Mouse (Mus musculus): ENCODE data around the gene Rab14. TPM values are rescaled to one million over a fixed set of nuclear protein-coding genes. Genes with fewer than 3 reads are reported as not detected.

Rab14 gene
- polyA plus RNA-seq (2015; fragmentation: Nextera tagmentation; extraction: Ambion mirVana): 349 and 387 TPM in 2 replicates

DNA sequence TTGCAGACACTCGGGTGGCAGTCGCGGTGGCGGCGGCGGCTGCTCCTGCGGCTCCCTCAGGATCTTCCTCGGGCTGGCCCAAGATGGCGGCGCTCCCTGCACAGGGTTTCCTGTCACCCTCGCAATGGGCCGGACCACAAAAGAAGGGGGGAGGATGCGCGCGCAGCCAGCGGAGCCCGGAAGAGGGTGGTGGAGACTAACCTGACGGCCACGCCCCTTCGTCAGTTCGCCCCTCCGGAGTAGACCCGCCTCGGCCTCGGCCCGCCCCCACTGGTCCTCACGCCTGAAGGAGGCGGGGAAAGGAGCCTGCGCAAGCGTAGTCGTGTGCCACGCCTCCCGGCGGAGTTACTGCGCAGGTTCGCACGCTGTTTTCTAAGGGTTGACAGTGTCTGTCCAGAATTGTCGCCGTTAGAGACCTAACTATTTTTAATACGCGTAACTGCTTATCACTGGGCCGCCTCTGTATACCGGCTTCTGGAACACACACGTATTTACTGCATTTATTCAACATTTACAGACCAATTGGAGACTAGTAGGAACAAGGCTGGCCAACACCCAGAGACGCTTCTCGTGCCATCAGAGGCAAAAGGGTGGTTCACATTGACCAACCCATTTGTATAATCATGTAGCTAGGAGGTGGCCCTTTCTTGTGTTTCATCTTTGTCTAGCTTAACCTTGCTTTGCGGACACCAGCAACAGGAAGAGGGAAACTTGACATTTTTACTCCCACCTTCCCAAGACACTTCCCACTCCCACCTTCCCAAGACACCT is at the start of gene Rab14:
TSS of gene Rab14 (minus strand) at position 223 of the 771 bp plus-strand sequence.
- H3K4me3 ChIP-seq (ENCODE audit: low read length): peak within 1 kb of the TSS; percentile 89
- ATAC-seq (ENCODE audit: low read depth): peak; percentile 98
- under 1% methylated on average over 41 of the region's 47 CpGs for WGBS
- peak within 1 kb of the TSS; percentile 91 for H3K4me2 ChIP-seq (ENCODE audit: low read depth, low read length)
- H3K27me3 ChIP-seq (ENCODE audit: control insufficient read depth, insufficient read depth, low read depth, low read length): no peaks in the 10 kb centered on the region
- H3K4me1 ChIP-seq (replicated peaks; ENCODE audit: control insufficient read depth, insufficient read depth, low read length): peaks cover 12% of the 10 kb centered on the region
- no peaks in the 10 kb centered on the region for H3K9me3 ChIP-seq (ENCODE audit: control insufficient read depth, low read length)
- peak within 1 kb of the TSS; percentile 99 for H3K27ac ChIP-seq (ENCODE audit: low read length)
- no peaks in the 10 kb centered on the region for H3K36me3 ChIP-seq (ENCODE audit: control insufficient read depth, insufficient read depth, low read length)
- peak within 1 kb of the TSS; percentile 99 for H3K9ac ChIP-seq (ENCODE audit: low read length)

DNA sequence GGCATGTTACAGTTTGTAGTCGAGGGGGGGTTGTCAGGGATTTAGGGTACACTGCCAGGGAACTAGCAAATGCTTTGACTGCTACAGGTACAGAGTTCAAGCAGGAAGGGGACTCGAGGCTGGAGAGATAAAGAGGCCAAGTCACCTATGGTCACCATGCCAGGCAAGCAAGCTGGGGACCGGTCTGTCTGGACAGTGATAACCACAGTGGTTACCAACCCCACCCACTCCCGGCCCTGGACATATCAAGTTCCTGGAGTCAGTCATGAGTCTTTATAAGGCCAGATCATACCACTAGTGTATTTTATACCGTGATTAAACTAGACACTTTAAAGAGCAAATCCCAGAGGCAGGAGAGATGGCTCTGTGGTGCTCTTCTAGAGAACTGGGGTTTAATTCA is 46.8 kb upstream of the Rab14 start:
- H3K9me3 ChIP-seq (ENCODE audit: control insufficient read depth, low read length): peaks cover 2% of the 10 kb centered on the region; the same call in 1 of the 2 replicates
- no peak overlapping the region for H3K9ac ChIP-seq (ENCODE audit: low read length)
- no peak overlapping the region for H3K27ac ChIP-seq (ENCODE audit: low read length)
- no peak overlapping the region for H3K4me2 ChIP-seq (ENCODE audit: low read depth, low read length)
- H3K36me3 ChIP-seq (ENCODE audit: control insufficient read depth, insufficient read depth, low read length): no peaks in the 10 kb centered on the region
- no peaks in the 10 kb centered on the region for H3K27me3 ChIP-seq (ENCODE audit: control insufficient read depth, insufficient read depth, low read depth, low read length)
- H3K4me3 ChIP-seq (ENCODE audit: low read length): no peak overlapping the region
- no peak for ATAC-seq (ENCODE audit: low read depth)
- no peaks in the 10 kb centered on the region for H3K4me1 ChIP-seq (replicated peaks; ENCODE audit: control insufficient read depth, insufficient read depth, low read length)
- WGBS: 57% methylated on average over 5 of the region's 5 CpGs

DNA sequence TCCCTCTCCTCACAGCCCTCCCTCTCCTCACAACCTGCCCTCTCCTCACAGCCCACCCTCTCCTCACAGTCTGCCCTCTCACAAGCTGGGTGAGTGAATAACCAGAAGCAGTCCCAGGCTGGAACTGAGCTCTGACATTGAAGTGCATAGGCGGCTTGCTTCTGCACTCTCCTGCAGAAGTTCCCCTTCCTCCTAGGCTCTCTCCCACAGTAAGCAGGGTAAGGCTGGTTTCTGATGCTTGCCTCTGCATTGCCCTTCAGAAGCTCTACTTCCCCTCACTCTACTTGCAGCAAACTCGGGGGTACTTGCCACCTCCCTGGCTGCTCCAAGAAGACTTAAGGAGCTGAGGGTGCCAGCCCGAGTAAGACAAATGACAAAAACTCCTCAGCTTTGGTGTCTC is 43.3 kb upstream of the Rab14 start:
- Histone ChIP-seq H3K27ac (ENCODE audit: low read length) (no peak overlapping the region), H3K4me3 (ENCODE audit: low read length) (no peak overlapping the region), H3K4me1 (replicated peaks; ENCODE audit: control insufficient read depth, insufficient read depth, low read length) (no peaks in the 10 kb centered on the region), H3K9me3 (ENCODE audit: control insufficient read depth, low read length) (peaks cover 2% of the 10 kb centered on the region; the same call in 1 of the 2 replicates), H3K9ac (ENCODE audit: low read length) (no peak overlapping the region), H3K36me3 (ENCODE audit: control insufficient read depth, insufficient read depth, low read length) (no peaks in the 10 kb centered on the region), H3K4me2 (ENCODE audit: low read depth, low read length) (no peak overlapping the region), H3K27me3 (ENCODE audit: control insufficient read depth, insufficient read depth, low read depth, low read length) (no peaks in the 10 kb centered on the region)
- 44% methylated on average over 3 of the region's 3 CpGs for WGBS
- ATAC-seq (ENCODE audit: low read depth): no peak

DNA sequence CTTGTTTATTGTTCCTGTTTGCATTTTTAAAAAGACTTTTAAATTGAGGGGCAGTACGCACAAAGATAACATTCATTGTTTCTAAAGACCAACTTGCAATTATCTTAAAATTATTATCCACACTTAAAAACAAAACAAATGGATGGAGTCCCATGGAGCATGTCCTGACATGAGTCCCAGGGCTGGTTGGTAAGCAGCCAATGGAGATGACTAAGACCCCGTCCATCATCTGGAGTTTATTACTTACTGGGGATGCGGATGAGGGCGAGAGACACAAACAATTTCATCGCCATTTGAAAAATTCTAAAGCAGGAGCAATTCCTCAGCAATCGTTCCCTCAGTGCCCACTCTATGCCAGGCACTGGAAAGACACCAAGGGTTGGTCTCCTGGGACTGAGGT is 34.1 kb upstream of the Rab14 start:
- Histone ChIP-seq H3K9ac (ENCODE audit: low read length) (no peak overlapping the region), H3K36me3 (ENCODE audit: control insufficient read depth, insufficient read depth, low read length) (no peaks in the 10 kb centered on the region), H3K27ac (ENCODE audit: low read length) (no peak overlapping the region), H3K4me1 (replicated peaks; ENCODE audit: control insufficient read depth, insufficient read depth, low read length) (peaks cover 3% of the 10 kb centered on the region; the same call in 1 of the 2 replicates), H3K27me3 (ENCODE audit: control insufficient read depth, insufficient read depth, low read depth, low read length) (no peaks in the 10 kb centered on the region), H3K4me3 (ENCODE audit: low read length) (no peak overlapping the region), H3K9me3 (ENCODE audit: control insufficient read depth, low read length) (no peaks in the 10 kb centered on the region), H3K4me2 (ENCODE audit: low read depth, low read length) (no peak overlapping the region)
- 62% methylated on average over 6 of the region's 6 CpGs for WGBS
- ATAC-seq (ENCODE audit: low read depth): no peak

DNA sequence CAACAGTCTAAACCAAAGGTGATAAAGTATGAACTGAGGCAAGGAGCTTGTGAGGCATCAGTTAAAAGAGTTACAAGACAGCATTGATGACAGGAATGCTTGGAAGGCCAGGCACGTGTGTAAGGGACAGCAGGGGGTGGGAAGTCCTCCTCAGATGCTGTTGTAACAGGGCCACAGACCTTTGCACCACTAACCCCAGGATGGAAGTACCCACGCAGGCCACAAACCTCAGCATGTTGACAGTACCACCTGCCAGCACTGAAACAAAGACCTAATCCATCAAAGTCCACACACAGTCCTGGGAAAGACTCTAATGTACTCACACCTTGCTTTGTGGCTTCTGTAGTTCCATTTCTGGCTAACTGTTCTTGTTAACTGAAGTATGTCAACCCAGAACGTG is 33.0 kb upstream of the Rab14 start:
- Histone ChIP-seq H3K4me1 (replicated peaks; ENCODE audit: control insufficient read depth, insufficient read depth, low read length) (peaks cover 3% of the 10 kb centered on the region; the same call in 1 of the 2 replicates), H3K36me3 (ENCODE audit: control insufficient read depth, insufficient read depth, low read length) (no peaks in the 10 kb centered on the region), H3K4me2 (ENCODE audit: low read depth, low read length) (no peak overlapping the region), H3K27me3 (ENCODE audit: control insufficient read depth, insufficient read depth, low read depth, low read length) (no peaks in the 10 kb centered on the region), H3K9me3 (ENCODE audit: control insufficient read depth, low read length) (no peaks in the 10 kb centered on the region), H3K27ac (ENCODE audit: low read length) (no peak overlapping the region), H3K9ac (ENCODE audit: low read length) (no peak overlapping the region), H3K4me3 (ENCODE audit: low read length) (no peak overlapping the region)
- ATAC-seq (ENCODE audit: low read depth): no peak
- WGBS: 25% methylated on average over 3 of the region's 3 CpGs

DNA sequence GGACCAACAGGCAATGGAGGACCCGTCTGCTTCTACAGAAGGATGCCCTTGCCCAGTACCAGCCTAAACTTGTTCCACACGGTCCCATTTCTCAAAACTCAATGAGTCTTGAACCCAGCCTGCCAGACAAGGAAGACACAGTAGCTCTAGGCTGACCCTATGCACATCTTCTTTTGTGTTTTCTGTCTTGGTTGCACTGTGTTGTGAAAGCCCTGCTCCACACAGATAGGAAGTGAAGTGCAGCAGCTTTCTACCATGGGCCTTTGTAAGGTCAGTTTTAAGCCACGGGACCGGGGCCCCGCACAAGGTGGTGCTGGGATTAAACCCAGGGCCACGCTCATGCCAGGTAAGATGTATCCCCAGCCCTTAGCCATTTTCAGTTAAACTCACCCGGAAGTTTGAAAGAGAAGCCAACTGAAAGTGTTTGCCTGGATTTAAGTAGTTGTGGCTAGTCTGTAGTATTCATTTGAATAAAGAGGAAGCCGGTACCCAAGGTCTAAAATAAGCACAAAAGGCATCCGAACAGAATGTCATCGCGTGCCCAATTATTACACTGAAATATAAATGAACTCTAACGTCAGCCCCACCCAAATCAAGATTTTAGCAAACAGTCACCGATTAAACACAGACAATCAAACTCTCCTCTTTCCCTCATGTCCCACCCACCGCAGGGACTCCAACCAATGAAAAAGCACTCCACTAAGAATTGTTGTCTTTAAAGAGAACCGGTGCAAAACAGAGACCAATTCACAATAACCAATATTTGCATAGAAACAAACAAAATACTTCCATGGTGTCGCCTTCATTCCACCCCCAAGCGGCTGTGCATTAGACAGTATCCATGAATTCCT is 31.9 kb upstream of the Rab14 start:
- no peak overlapping the region for H3K4me2 ChIP-seq (ENCODE audit: low read depth, low read length)
- no peak overlapping the region for H3K4me3 ChIP-seq (ENCODE audit: low read length)
- ATAC-seq (ENCODE audit: low read depth): no peak
- H3K9ac ChIP-seq (ENCODE audit: low read length): no peak overlapping the region
- peaks cover 3% of the 10 kb centered on the region; the same call in 1 of the 2 replicates for H3K4me1 ChIP-seq (replicated peaks; ENCODE audit: control insufficient read depth, insufficient read depth, low read length)
- 65% methylated on average over 17 of the region's 17 CpGs for WGBS
- H3K27ac ChIP-seq (ENCODE audit: low read length): no peak overlapping the region
- H3K36me3 ChIP-seq (ENCODE audit: control insufficient read depth, insufficient read depth, low read length): no peaks in the 10 kb centered on the region
- no peaks in the 10 kb centered on the region for H3K9me3 ChIP-seq (ENCODE audit: control insufficient read depth, low read length)
- H3K27me3 ChIP-seq (ENCODE audit: control insufficient read depth, insufficient read depth, low read depth, low read length): no peaks in the 10 kb centered on the region

DNA sequence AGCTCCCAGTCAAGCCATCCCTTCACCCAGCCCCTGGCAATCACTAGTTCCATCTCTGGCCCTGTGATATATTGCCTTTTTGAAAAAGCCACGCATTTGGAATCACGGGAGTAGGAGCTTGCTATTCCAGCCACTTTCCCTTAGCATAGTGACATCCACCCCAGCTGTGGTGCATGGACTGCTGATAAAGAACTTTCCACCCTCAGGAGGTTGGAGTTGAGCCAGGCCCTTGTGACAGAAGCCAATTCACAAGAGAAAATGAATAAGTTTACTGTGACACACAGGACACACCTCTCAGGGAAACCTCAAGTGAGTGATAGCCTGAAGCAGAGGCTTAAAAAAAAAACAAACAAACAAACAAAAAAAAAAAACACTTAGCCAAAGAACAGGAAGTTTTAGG is 31.0 kb upstream of the Rab14 start:
- no peak overlapping the region for H3K27ac ChIP-seq (ENCODE audit: low read length)
- H3K9ac ChIP-seq (ENCODE audit: low read length): no peak overlapping the region
- no peaks in the 10 kb centered on the region for H3K27me3 ChIP-seq (ENCODE audit: control insufficient read depth, insufficient read depth, low read depth, low read length)
- H3K9me3 ChIP-seq (ENCODE audit: control insufficient read depth, low read length): no peaks in the 10 kb centered on the region
- peak; percentile 38; the same call in 1 of the 2 replicates for ATAC-seq (ENCODE audit: low read depth)
- H3K4me3 ChIP-seq (ENCODE audit: low read length): no peak overlapping the region
- 26% methylated on average over 2 of the region's 2 CpGs for WGBS
- H3K4me1 ChIP-seq (replicated peaks; ENCODE audit: control insufficient read depth, insufficient read depth, low read length): peaks cover 3% of the 10 kb centered on the region; the same call in 1 of the 2 replicates
- no peaks in the 10 kb centered on the region for H3K36me3 ChIP-seq (ENCODE audit: control insufficient read depth, insufficient read depth, low read length)
- H3K4me2 ChIP-seq (ENCODE audit: low read depth, low read length): no peak overlapping the region

DNA sequence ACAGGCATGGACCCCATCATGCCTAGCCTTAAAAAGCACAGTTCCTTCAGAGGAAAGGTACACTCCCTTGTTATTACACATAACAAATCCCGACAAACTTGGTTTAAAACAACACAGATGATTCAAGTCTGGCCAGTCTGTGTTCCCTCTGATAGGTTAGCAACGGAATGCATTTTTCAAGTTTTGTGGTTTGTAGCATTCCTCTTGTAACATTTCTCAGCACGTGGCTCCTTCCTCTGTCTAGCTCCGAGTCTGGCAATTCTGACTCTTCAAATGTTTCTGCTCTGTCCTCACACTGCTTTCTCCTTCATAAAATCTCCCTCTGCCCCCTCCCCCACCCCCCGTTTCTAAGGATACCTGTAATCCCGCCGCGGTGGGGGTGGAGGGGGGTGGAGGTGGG is 29.3 kb upstream of the Rab14 start:
- H3K9ac ChIP-seq (ENCODE audit: low read length): no peak overlapping the region
- H3K4me3 ChIP-seq (ENCODE audit: low read length): no peak overlapping the region
- H3K9me3 ChIP-seq (ENCODE audit: control insufficient read depth, low read length): no peaks in the 10 kb centered on the region
- no peaks in the 10 kb centered on the region for H3K27me3 ChIP-seq (ENCODE audit: control insufficient read depth, insufficient read depth, low read depth, low read length)
- peaks cover 3% of the 10 kb centered on the region; the same call in 1 of the 2 replicates for H3K4me1 ChIP-seq (replicated peaks; ENCODE audit: control insufficient read depth, insufficient read depth, low read length)
- peak; percentile 45; the same call in 1 of the 2 replicates for ATAC-seq (ENCODE audit: low read depth)
- no peaks in the 10 kb centered on the region for H3K36me3 ChIP-seq (ENCODE audit: control insufficient read depth, insufficient read depth, low read length)
- no peak overlapping the region for H3K4me2 ChIP-seq (ENCODE audit: low read depth, low read length)
- no peak overlapping the region for H3K27ac ChIP-seq (ENCODE audit: low read length)
- 19% methylated on average over 8 of the region's 8 CpGs for WGBS

DNA sequence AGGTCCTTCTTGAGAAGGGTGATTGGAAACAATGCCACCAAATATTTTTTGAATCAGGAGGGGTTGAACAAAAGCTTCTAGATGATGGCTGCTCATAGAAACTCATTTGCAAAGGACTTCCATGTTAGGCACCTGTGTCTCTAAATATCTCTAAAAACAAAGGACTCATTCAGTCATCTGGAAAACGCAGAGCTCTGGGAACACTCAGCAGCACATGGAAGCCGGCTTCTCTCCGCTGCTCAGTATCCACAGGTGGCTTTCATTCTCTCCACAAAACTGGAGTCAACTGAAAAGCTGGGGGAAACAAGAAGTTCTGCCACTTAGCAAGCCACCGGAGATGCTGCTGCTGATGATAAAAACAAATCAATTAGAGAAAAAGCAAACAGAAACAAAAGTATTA is 27.2 kb upstream of the Rab14 start:
- 47% methylated on average over 4 of the region's 4 CpGs for WGBS
- no peak overlapping the region for H3K9ac ChIP-seq (ENCODE audit: low read length)
- no peak overlapping the region for H3K4me2 ChIP-seq (ENCODE audit: low read depth, low read length)
- peaks cover 3% of the 10 kb centered on the region; the same call in 1 of the 2 replicates for H3K4me1 ChIP-seq (replicated peaks; ENCODE audit: control insufficient read depth, insufficient read depth, low read length)
- H3K4me3 ChIP-seq (ENCODE audit: low read length): no peak overlapping the region
- H3K36me3 ChIP-seq (ENCODE audit: control insufficient read depth, insufficient read depth, low read length): no peaks in the 10 kb centered on the region
- H3K27ac ChIP-seq (ENCODE audit: low read length): no peak overlapping the region
- ATAC-seq (ENCODE audit: low read depth): no peak
- H3K9me3 ChIP-seq (ENCODE audit: control insufficient read depth, low read length): no peaks in the 10 kb centered on the region
- no peaks in the 10 kb centered on the region for H3K27me3 ChIP-seq (ENCODE audit: control insufficient read depth, insufficient read depth, low read depth, low read length)

Measured in lung, embryonic 16.5 days (tissue).